Comparison of ENCODE assay signal across 11 mouse cellular contexts in genomic region chr5:142448623-142449022, GRCm38 (mm10). TPM values are rescaled to one million over a fixed set of nuclear protein-coding genes. Genes with fewer than 3 reads are reported as not detected.
A peak's percentile ranks its signal among the peaks of the same experiment; 100 is the strongest.
DNase-seq lines count a peak whose midpoint lies in the region; TF ChIP-seq lines count a peak whose summit lies in the region.
"Had no signal": no experiment of that assay in that cellular context is flagged by ENCODE, and none has a peak within 500 bp of the region (broad histone marks: within the 10 kb centered on the region; RNA-seq: fewer than 3 reads in every experiment).

No protein-coding gene starts in this region.

- 0 out of 2 replicates have a peak overlapping the region, but pooled peaks have one; percentile 7 for H3K27ac ChIP-seq in heart, embryonic 10.5 days
- H3K27ac ChIP-seq in layer of hippocampus, adult 2 months = 0 out of 2 replicates have a peak overlapping the region, but pooled peaks have one; percentile 29
- peak overlapping the region; percentile 81 for H3K27ac ChIP-seq in embryonic facial prominence, embryonic 10.5 days (replicated peaks)
- peak overlapping the region; percentile 79 for H3K27ac ChIP-seq in limb, embryonic 10.5 days
- H3K27ac ChIP-seq: heart, adult 2 months; heart, embryonic 13.5 days had no signal

- peaks cover 39% of the 10 kb centered on the region for H3K36me3 ChIP-seq in heart, embryonic 10.5 days
- peaks cover 49% of the 10 kb centered on the region for H3K36me3 ChIP-seq in embryonic facial prominence, embryonic 10.5 days (replicated peaks)
- H3K36me3 ChIP-seq in limb, embryonic 10.5 days = peaks cover 46% of the 10 kb centered on the region

- 71% methylated on average over 12 of the region's 12 CpGs for WGBS in heart, embryonic 10.5 days
- WGBS in embryonic facial prominence, embryonic 10.5 days = 52% methylated on average over 12 of the region's 12 CpGs
- 53% methylated on average over 12 of the region's 12 CpGs for WGBS in limb, embryonic 10.5 days

- H3K4me1 ChIP-seq in heart, embryonic 10.5 days = peaks cover 50% of the 10 kb centered on the region
- H3K4me1 ChIP-seq in embryonic facial prominence, embryonic 10.5 days = peaks cover 60% of the 10 kb centered on the region
- peaks cover 58% of the 10 kb centered on the region for H3K4me1 ChIP-seq in limb, embryonic 10.5 days

- no peak for DNase-seq in heart, embryonic 10.5 days (ENCODE audit: low spot score)
- DNase-seq in heart, postnatal 4 days = no peak
- DNase-seq in layer of hippocampus, adult 2 months (ENCODE audit: low spot score in 2 of 2) = no peak
- DNase-seq in layer of hippocampus, adult 9-10 months (ENCODE audit: low spot score) = no peak
- DNase-seq in embryonic facial prominence, embryonic 10.5 days (ENCODE audit: low spot score) = no peak
- no peak for DNase-seq in limb, embryonic 10.5 days (ENCODE audit: low spot score)
- DNase-seq in natural killer cell, adult 2 months (ENCODE audit: low spot score in 2 of 2) = no peak

- no peaks in the 10 kb centered on the region for H3K9me3 ChIP-seq in heart, embryonic 10.5 days
- H3K9me3 ChIP-seq in embryonic facial prominence, embryonic 10.5 days = no peaks in the 10 kb centered on the region
- no peaks in the 10 kb centered on the region for H3K9me3 ChIP-seq in limb, embryonic 10.5 days (replicated peaks)
- H3K9me3 ChIP-seq: forebrain, embryonic 13.5 days; G1E; heart, embryonic 13.5 days had no signal

- no peaks in the 10 kb centered on the region for H3K27me3 ChIP-seq in heart, embryonic 10.5 days (ENCODE audit: insufficient read depth, poor library complexity, severe bottlenecking)
- no peaks in the 10 kb centered on the region for H3K27me3 ChIP-seq in embryonic facial prominence, embryonic 10.5 days (replicated peaks; ENCODE audit: low read depth, poor library complexity, severe bottlenecking)
- no peaks in the 10 kb centered on the region for H3K27me3 ChIP-seq in limb, embryonic 10.5 days (ENCODE audit: low read depth, poor library complexity, severe bottlenecking)
- H3K27me3 ChIP-seq: forebrain, embryonic 13.5 days; heart, embryonic 13.5 days had no signal

- no peak overlapping the region for H3K4me3 ChIP-seq in heart, embryonic 10.5 days
- no peak overlapping the region for H3K4me3 ChIP-seq in layer of hippocampus, adult 2 months
- no peak overlapping the region for H3K4me3 ChIP-seq in embryonic facial prominence, embryonic 10.5 days
- no peak overlapping the region for H3K4me3 ChIP-seq in limb, embryonic 10.5 days
- H3K4me3 ChIP-seq: forebrain, embryonic 13.5 days; heart, adult 2 months; heart, embryonic 13.5 days had no signal

- no peak for TF ChIP-seq CTCF in layer of hippocampus, adult 2 months (conservative IDR thresholded peaks at IDR 0.05)

RNA-seq across cellular contexts. Expression of gene Ap5z1, which starts 15.1 kb away (rescaled TPM):
- polyA plus RNA-seq in heart, embryonic 10.5 days (2016; fragmentation: Nextera tagmentation; extraction: Ambion mirVana) = 8.7 and 11.1 TPM in 2 replicates
- total RNA-seq in heart, postnatal 4 days (2021) = 1 to 10 TPM; 6.0 to 8.2 TPM
- total RNA-seq in layer of hippocampus, adult 2 months (2021) = 10 to 100 TPM; 24.4 to 31.3 TPM
- polyA plus RNA-seq in embryonic facial prominence, embryonic 10.5 days (2016; fragmentation: Nextera tagmentation; extraction: Ambion mirVana) = 14.1 and 14.8 TPM in 2 replicates
- polyA plus RNA-seq in limb, embryonic 10.5 days (2016; fragmentation: Nextera tagmentation; extraction: Ambion mirVana) = 11.2 and 16.2 TPM in 2 replicates

RNA-seq across cellular contexts. Expression of gene Foxk1, which starts 47.3 kb away (rescaled TPM):
- 3.3 and 4.5 TPM in 2 replicates for polyA plus RNA-seq in heart, embryonic 10.5 days (2016; fragmentation: Nextera tagmentation; extraction: Ambion mirVana)
- 10 to 100 TPM; 18.2 to 19.0 TPM for total RNA-seq in heart, postnatal 4 days (2021)
- 10 to 100 TPM; 53.0 to 60.3 TPM for total RNA-seq in layer of hippocampus, adult 2 months (2021)
- polyA plus RNA-seq in embryonic facial prominence, embryonic 10.5 days (2016; fragmentation: Nextera tagmentation; extraction: Ambion mirVana) = 4.8 and 5.1 TPM in 2 replicates
- polyA plus RNA-seq in limb, embryonic 10.5 days (2016; fragmentation: Nextera tagmentation; extraction: Ambion mirVana) = 3.5 and 4.5 TPM in 2 replicates

Comparison
In these comparisons a context has a peak if more than half of its experiments do, and no peak if none do; other contexts are left out.
1. H3K27ac ChIP-seq: peak in every context shown above with its lines; median percentile 81 in embryonic facial prominence, embryonic 10.5 days; 79 in limb, embryonic 10.5 days; 29 in layer of hippocampus, adult 2 months; 7 in heart, embryonic 10.5 days.